Mouse (Mus musculus): ENCODE measurements at regions not wholly inside any gene's neighbourhood (a gene's known extent, or its start where the extent isn't known, plus 50 kb on each side); places are given as distances from the start of the nearest gene placed in this dataset.

DNA sequence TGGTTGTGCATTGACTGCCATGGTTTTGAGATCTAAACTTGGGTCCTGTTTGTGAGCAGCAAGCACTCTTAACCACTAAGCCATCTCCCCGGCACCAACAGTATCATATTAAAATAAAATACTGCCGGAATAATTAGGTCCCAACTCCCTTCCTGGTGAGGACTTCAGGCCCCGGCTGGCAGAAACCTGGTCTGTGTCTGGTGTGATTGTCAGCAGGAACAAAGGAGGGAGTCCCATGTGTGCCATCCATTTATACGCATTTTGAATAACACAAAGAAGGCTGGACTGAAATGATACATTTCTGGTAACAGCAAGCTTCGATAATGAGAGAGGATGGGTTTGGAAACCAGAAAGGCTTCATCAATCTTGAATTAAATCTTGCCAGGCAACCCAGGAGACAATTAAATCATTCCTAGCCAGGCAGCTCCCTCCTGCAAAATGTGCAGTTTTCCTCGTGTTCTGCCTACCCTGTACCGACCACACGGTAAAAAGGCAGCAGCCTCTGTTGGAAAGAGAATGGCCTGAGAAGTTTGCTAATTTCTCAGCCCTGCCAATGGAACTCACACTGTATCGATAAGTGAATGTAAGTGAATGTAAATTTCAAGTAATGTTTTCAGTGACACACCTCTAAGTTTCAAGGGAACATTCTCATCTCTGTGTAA is 80.5 kb upstream of the Zwint start:
- TF ChIP-seq CTCF (IDR thresholded peaks at IDR 0.05) = no peak
- TF ChIP-seq EP300 (IDR thresholded peaks at IDR 0.05) = no peak
